Mouse (Mus musculus) heart, adult 8-10 months (tissue): Measurements from ENCODE around the gene Hepacam. TPM values are rescaled to one million over a fixed set of nuclear protein-coding genes. Genes with fewer than 3 reads are reported as not detected.

ENCODE experiments used
- DNase-seq: peaks from one replicate; pipeline ENCODE4 v3.0.0; 2022; ENCODE audit warnings: low spot score
- total RNA-seq, 4 experiments: library from RNA; stranded (reverse); gene quantifications; 2 replicates each; pipeline ENCODE4 v1.2.4; 2022

The Hepacam gene
- total RNA-seq, 4 experiments from 2014 or later = 0.11 TPM; not detected in 3

DNA sequence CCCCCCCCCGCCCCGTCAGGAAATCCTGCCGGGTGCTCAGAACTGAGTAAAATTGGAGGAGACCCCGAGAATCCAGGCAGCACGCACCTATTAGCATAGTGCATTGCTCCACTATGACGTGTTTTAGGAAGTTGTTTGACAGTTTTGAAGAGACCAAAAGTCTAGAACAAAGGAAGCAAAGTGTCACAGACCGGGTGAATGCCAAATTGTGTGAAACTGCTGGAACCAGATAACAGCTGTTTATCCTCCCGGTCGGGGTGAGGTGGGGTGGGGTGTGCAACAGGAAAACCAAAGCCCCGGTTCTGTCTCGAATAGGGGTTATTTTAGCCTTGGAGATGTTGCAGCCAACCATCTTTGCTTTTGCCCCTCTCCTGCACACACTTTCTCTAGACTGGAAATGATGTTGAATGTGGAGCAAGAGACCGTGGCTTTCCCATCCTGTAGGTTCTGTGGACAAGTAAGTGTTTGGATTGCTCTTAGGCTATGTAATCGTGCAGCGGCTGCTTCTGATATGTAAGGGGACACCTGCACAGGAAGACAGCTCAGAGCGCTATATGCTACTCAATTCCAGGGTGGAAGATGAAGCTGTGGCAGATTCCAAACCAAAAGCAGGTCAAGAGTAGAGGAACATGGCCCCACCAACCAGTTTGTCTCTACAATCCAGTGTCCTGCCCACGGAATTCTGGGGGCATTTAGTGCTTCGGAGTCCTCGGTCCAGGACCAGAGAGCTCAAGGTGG, 66.8 kb downstream of the Hepacam start:
- DNase-seq = no peak

DNA sequence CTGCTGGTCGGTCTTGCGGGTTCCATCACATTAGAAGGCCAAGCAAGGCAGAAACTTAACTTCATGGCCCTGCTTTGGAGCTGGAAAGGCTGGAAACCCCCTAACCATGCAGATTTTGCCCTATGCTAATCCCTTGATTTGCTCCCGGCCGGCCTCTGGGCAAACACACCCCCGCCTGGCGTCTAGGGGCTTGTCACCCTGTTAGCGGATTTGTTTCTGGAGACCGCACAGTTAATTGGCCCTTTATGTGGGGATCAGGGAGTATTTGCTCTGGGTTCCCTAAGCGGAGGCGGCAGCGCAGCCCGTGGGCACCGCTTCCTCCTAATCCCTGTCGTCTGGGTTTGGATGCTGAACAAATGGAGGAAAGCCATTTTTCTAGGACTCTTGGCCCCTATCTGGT, 67.8 kb downstream of the Hepacam start:
- DNase-seq = no peak

DNA sequence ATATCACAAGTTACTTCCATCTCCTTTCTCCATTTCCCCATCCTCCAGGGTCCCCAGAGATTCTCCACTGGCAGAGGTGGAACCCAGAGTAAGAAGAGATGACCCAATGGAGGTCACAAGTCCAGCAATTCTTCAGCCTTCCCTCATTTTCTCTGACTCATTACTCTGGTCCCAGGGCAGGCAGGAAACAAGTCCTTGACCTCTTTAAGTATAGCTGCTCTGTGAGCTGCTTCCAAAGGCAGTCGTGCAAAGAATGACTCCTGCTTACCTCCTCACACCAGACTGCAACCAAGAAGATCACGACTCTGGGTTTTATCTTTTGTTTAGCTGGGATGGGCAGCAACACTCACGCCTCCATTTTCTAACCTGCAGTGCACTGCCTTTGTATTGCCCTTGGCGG, 68.5 kb downstream of the Hepacam start:
- no peak for DNase-seq

Other genes starting within 250 kb of the Hepacam start
- gene Pknox2, start 219.9 kb upstream of the Hepacam start, total RNA-seq = 1 to 10 TPM; 8.3 to 10.0 (median 9.8) TPM
- 1 to 10 TPM; 7.5 to 8.7 (median 8.2) TPM for gene Tmem218, start 159.1 kb upstream of the Hepacam start, total RNA-seq
- 1 to 10 TPM; 2.5 to 3.7 (median 3.2) TPM for gene Slc37a2, start 111.6 kb upstream of the Hepacam start, total RNA-seq
- gene Ccdc15, start 18.9 kb upstream of the Hepacam start, total RNA-seq = 1 to 10 TPM; 1.6 to 2.3 (median 1.9) TPM
- 10 to 100 TPM; 21.3 to 39.4 (median 32.2) TPM for gene Robo4, start 34.5 kb downstream of the Hepacam start, total RNA-seq
- gene Robo3, start 65.9 kb downstream of the Hepacam start, total RNA-seq = not detected
- 1 to 10 TPM; 3.5 to 7.7 (median 5.4) TPM for gene Msantd2, start 122.0 kb downstream of the Hepacam start, total RNA-seq
- gene Esam, start 160.7 kb downstream of the Hepacam start, total RNA-seq = 10 to 100 TPM; 53.1 to 62.0 (median 57.0) TPM
- gene Vsig2, start 171.9 kb downstream of the Hepacam start, total RNA-seq = 1 to 10 TPM; 1.9 to 5.2 (median 3.7) TPM
- gene Nrgn, start 185.6 kb downstream of the Hepacam start, total RNA-seq = 10 to 100 TPM in 2 of 4 experiments, 1 to 10 TPM in 2; 4.8 to 11.7 (median 8.5) TPM
- gene Siae, start 188.3 kb downstream of the Hepacam start, total RNA-seq = 10 to 100 TPM in 1 of 4 experiments, 1 to 10 TPM in 3; 8.4 to 10.0 (median 9.1) TPM
- gene Spa17, start 246.4 kb downstream of the Hepacam start, total RNA-seq = 1 to 10 TPM; 2.7 to 3.6 (median 2.9) TPM